Mouse (Mus musculus) brain, embryonic 14.5 days (tissue): ENCODE measurements at regions not wholly inside any gene's neighbourhood (a gene's known extent, or its start where the extent isn't known, plus 50 kb on each side); places are given as distances from the start of the nearest gene placed in this dataset.

Experiments
- CTCF ChIP-seq: fragments of 200-500 bp; IDR thresholded peaks from 2 replicates; pipeline ENCODE4 v1.5.1; 2012; ENCODE audit warnings: inconsistent platforms, mild to moderate bottlenecking, moderate library complexity, borderline replicate concordance; ENCODE audit not compliant: insufficient read depth, insufficient read length; ENCODE audit errors: extremely low read depth
- POLR2A ChIP-seq: fragments of 200-500 bp; IDR thresholded peaks from 2 replicates; pipeline ENCODE4 v1.6.1; 2012; ENCODE audit warnings: mild to moderate bottlenecking, inconsistent platforms, borderline replicate concordance; ENCODE audit not compliant: poor library complexity, insufficient read depth, insufficient read length, severe bottlenecking; ENCODE audit errors: extremely low read depth

- TF ChIP-seq POLR2A (no peak), CTCF (no peak)
Observed at GRCm38 (mm10) chr3:54568096-54568495, 124.5 kb upstream of the Supt20 start.
